Mouse (Mus musculus) CD4-positive helper T cell, adult 2 months (primary cell): ENCODE data around the gene Ppp4r1.

Experiments
- DNase-seq: peaks from one replicate; pipeline ENCODE4 v3.0.0-alpha.2; 2012; ENCODE audit warnings: low read depth, missing footprints, low spot score

Gene Ppp4r1

DNA sequence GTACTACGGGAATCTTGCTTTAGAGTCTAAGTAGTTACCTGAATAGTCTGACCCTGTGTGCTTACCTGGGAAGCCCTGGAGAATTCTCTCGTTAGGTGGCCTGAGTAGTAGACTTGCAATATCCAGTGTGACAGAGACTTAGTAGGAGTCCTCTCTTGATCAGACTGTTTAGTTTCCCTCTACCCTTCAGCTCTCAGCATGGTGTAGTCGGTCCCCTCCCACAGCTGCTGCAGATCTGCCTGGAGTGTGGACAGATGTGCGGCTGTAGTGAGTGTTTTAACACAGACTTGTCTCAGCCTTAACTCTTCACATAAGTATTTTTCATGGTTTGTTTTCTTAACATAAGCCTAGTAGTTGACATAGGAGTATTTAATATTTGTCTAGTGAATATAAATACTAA lies 19.7 kb downstream of the Ppp4r1 start:
- no peak for DNase-seq

DNA sequence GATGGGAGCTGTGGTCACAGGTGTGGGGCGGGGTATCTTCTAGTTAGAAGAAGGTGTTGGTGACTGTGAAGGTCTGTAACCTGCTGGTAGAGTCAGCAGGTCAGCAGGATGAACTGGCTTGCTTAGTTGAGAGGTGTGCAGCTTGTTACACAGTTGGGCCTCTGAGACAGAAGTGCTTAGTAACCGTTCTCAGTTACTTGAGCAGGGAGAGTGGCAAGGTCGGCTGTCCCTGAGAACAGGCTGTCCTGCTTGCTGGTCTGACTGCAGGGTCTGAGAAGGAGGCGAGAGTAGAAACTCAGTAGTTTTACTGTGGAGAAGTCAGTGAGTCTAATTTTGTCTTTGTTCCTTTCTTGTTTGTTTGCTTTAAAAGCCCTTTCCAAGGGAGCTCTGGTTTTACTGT lies 23.6 kb downstream of the Ppp4r1 start:
- no peak for DNase-seq

DNA sequence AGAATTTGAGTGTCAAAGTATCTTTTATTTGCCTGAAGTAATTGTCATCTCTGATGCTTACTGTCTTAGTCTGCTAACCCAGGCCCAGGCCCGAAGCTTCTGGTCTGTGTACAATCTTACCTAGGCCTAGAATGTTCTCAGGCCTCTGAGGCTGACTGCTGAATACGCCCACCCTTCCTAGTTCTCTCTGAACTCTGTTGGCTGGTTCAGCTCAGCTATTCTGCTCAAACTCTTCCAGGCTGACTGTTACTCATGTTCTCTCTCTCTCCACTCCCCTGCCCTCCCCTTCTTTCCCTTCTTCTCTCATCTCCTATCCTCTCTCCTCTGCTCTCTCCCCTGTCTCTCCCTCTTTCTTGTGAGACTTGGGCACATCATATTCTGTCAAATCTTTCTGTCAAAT lies 24.0 kb downstream of the Ppp4r1 start:
- DNase-seq, result no peak

DNA sequence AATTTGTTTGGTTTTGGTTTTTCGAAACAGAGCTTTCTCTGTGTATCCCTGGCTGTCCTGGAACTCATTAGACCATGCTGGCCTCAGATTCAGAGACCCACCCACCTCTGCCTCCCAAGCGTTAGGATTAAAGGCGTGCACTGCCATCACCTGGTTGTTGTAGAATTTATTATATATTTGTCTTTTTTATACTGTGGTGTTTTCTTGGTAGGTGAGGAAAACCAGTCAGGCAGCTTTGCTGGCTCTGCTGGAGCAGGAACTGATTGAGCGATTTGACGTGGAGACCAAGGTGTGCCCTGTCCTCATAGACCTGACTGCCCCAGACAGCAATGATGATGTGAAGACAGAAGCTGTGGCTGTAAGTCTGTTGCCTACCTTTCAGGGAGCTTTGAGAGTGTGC lies 28.7 kb downstream of the Ppp4r1 start:
- no peak for DNase-seq

DNA sequence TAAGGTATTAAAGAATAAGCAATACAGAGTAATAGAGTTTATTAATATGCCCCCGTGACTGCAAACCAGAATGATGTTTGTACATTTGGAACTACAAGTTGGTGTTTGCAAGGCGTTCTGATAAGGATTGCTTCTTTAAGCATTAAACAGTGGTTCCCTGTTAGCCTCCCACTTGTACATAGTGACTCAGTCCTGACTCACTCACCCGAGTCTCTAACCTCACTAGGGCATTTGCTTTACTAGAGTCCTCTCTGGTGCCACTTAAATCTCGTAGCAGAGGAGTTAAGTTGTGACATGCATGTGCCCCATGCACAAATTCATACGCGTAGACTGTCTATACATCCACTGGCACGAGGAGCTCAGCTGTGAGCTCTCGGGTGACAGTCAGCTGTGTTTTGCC lies 31.4 kb downstream of the Ppp4r1 start:
- no peak for DNase-seq

DNA sequence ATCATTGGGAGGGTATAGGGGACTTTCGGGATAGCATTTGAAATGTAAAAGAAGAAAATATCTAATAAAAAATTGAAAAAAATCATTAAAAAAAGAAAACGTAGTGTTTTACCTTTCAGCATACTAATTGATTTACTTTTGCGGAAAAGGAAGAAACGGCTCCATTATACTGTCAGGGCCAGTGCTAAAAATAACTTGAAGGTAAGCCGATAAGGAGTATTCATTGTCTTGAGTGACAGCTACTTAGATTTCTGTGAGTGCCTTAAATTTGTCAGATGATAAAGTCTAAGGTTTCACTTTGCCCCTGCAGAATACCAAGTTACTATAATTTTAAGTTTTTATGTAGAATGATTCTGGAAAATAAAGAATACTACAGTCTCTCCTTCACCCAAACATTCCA lies 37.8 kb downstream of the Ppp4r1 start:
- no peak for DNase-seq

- DNase-seq, result no peak
Observed at GRCm38 (mm10) chr17:65822423-65822822, 40.0 kb downstream of the Ppp4r1 start.

DNA sequence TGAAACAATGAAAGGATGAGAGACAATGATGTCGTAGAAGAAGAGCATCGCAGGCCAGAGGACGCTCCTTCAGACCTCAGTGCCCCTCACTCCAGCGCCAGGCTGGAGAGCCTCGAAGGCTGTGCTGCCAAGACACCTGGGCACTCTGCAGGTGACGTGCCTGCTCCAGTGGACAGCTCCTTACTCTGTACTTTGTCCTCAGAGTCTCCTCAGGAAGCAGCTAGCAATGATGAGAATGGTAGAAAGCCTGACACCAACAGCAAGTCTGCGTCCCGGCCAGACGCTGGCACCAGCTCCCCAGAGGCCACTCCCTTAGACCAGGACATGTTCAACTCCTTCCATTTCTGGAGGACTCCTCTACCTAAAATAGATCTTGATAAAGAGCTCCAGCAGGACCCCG lies 41.9 kb downstream of the Ppp4r1 start:
- no peak for DNase-seq

DNA sequence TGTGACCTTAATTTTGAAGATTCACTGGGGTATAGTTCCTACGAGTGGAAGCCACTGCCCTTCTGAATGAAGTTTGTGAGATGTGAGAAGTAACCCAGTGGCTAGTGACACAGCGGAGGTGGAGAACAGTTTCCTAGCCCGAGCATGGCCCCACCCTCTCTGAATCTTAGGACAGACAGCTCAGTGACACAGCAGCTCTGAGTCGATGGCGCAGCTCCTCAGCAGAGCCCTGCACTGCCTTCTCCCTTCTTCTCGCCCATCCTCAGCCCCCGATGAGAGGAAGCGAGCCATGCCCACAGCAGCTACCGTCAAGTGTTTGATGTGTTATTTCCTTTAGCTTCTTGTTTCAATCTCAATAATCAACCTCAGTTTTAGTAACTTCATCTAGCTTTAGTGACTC lies 43.9 kb downstream of the Ppp4r1 start:
- peak; percentile 40 for DNase-seq

GRCm38 (mm10) chr17:65827119-65827840 lies 44.9 kb downstream of the Ppp4r1 start:
- DNase-seq, result no peak

GRCm38 (mm10) chr17:65827904-65828303 lies 45.5 kb downstream of the Ppp4r1 start:
- DNase-seq, result no peak

GRCm38 (mm10) chr17:65828951-65829350 lies 46.6 kb downstream of the Ppp4r1 start:
- DNase-seq, result no peak

DNA sequence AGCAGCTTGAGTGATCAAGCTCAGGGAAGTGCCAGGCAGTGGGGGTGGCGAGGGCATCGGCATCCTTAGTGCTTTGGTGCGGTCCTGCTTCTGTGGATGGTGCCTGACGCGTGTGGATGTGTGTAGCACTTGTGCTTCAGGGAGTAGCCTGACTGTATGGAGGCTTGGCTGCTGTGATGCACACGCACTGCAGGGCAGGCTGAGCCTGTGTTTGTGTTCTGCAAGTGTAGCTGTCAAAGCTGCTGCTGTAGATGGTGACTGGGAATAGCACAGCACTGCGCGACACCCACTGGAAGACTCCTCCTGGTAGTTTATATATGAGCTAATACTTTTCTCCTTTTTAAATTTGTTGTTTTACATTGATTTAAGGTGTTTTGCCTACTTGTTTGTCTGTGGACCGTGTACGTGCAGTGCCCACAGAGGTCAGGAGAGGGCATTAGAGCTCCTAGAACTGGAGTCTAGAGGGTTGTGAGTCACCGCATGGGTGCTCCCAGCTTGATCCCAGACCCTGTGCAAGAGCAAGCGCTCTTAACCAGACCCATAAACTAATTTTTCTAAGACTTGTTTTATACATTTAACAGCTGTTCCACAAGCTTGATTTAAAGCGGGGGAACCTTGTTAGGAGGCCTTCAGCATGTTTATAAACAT lies 48.0 kb downstream of the Ppp4r1 start:
- no peak for DNase-seq

DNA sequence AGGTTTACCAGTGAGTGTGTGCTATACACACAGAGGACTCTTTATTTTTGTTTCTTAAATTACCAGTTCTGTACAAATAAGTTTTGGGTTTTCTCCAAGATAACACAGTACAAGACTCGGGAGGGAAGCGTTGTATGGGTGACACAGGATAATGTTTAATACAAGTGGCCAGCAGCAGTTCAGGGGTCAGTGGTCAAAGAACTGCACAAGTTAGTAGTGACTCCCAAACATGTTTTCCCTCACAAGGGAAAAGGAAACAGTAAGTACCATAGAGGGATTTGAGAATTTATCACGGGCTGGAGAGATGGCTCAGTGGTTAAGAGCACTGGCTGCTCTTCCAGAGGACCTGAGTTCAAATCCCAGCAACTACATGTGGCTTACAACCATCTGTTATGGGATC lies 51.5 kb downstream of the Ppp4r1 start:
- no peak for DNase-seq

DNA sequence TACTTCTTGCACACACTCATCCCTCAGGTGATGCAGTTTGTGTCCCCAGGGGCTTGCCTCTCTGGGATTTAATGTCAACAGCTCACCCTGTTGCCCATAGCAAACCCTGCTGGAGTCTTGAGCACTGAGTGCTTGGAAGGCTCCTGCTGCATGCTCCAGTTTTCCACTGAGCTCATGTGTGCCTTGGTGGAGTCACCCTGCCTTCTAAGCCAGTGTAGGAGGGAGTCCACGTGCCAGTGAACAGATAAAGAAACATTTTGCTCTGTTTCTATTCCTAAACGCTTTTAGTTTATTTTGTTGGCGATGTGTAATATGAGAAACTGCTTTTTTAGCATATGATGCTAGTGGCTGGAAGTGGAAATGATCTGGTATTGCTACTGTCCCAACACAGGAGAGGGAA lies 54.4 kb downstream of the Ppp4r1 start:
- DNase-seq, result no peak

DNA sequence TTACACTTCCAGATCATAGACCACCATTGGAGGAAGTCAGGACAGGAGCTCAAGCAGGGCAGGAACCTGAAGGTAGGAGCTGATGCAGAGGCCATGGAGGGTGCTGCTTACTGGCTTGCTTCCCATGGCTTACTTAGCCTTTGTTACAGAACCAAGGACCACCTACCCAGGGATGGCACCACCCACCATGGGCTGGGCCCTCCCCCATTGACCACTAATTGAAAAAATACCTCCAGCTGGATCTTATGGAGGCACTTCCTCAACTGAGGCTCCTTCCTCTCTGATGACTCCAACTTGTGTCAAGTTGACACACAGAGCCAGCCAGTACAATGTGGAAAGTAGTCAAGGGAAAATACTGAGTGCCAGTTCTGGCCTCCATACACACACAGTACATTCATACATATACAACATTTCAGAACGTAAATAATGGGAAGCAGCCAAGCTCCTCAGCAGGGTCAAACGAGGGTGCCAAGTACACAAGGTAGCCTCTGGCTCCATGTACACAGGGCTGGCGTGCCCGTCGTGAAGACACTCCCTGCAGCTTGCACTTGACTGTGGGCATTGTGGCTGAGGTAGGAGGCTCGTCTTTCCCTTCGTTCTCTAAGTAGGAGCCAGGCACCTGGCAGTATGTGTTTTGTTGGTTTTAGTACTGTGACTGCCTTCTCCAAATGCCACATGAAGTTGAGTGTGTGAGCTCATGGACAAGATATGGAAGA lies 57.3 kb downstream of the Ppp4r1 start:
- DNase-seq, result no peak

DNA sequence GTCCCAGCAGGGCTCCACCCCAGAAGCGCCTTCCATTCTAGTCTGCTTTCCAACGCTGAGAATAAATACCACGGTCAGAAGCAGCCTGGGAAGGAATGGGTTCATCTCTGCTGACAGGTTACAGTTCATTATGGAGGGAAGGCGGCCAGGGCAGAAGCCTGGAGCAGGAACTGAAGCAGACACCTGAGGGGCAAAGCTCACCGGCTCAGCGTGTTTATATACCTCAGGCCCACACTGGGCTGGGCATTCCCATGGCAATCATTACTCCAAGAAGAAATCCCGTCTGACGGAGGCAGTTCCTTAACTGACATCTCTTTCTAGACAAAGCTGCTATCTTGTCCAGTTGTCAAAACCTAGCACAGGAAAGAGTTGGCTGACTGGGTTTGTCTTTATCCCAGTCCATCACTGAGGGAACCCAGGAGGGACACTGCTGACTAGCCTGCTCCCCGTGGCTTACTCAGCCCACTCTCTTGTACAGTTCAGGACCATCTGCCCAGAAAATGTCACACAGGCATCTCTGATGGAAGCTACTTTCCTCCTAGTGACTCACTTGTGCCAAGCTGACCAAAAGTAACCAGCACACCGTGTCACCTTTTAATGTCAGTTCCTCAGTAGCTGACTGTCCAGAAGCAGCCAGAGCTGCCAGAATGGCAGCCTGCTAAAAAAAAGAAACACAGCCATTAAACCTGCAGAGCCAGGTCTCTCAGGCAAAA lies 60.5 kb downstream of the Ppp4r1 start:
- DNase-seq, result no peak

GRCm38 (mm10) chr17:65845423-65845822 lies 63.0 kb downstream of the Ppp4r1 start:
- no peak for DNase-seq

- DNase-seq, result no peak
Observed at GRCm38 (mm10) chr17:65847694-65848449, 65.5 kb downstream of the Ppp4r1 start.

- no peak for DNase-seq
Observed at GRCm38 (mm10) chr17:65850487-65850886, 68.1 kb downstream of the Ppp4r1 start.

DNA sequence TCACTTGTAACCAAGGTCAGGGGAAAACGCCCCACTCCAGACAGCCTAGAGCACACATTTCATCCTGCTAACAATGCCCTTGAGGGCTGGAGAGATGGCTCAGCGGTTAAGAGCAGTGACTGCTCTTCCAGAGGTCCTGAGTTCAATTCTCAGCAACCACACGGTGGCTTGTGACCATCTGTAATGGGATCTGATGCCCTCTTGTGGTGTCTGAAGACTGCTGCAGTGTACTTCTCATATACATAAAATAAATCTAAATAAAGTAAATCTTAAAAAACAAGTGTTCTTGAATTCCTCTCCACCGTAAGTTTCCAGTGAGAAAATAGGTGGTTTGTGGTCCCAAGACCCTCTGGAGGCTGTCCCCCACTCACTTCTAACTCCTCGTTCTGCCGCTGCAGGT lies 69.4 kb downstream of the Ppp4r1 start:
- no peak for DNase-seq

- no peak for DNase-seq
Observed at GRCm38 (mm10) chr17:65853326-65853725, 71.0 kb downstream of the Ppp4r1 start.
